In the genomic region with DNA sequence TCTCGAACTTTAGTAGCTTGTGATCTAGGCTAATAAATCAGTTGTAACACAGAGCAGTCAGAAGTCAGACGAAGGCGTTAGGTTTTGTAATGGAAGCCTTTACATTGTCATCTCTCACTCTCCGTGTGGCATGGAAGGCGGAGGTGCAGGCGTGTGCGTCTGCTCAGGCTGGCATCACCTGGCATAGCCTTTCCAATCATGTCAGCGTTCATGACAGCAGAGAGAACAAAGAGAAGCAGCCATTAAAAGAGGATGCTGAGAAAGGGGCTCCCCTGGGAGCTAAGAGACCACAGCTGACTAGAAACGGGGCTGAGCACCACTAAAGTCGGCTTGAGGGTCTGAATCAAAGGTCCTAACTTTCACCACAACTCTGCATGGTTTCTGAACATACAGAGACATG, we compare ENCODE assay signal across 18 mouse cellular contexts.
"Had no signal": no experiment of that assay in that cellular context is flagged by ENCODE, and none has a peak within 500 bp of the region (broad histone marks: within the 10 kb centered on the region; RNA-seq: fewer than 3 reads in every experiment).

No protein-coding gene starts in this region.

- ATAC-seq: intestine, postnatal 0 days; midbrain, embryonic 16.5 days had no signal

- H3K9me3 ChIP-seq: liver, embryonic 13.5 days; stomach, embryonic 15.5 days had no signal

- H3K4me2 ChIP-seq: liver, embryonic 13.5 days; stomach, embryonic 15.5 days had no signal

- H3K4me3 ChIP-seq: layer of hippocampus, adult 2 months; left cerebral cortex, adult 2 months; liver, embryonic 13.5 days; myocyte; stomach, embryonic 15.5 days had no signal

- H3K9ac ChIP-seq: liver, embryonic 13.5 days; stomach, embryonic 15.5 days had no signal

- DNase-seq: kidney, adult 2 months; kidney, postnatal 25 days; layer of hippocampus, postnatal 36 days; liver, embryonic 13.5 days; lung, adult 2 months; lung, postnatal 14 days; right cerebral cortex, adult 18-20 months; right cerebral cortex, postnatal 14 days; right cerebral cortex, postnatal 4 days; thymus, postnatal 25 days had no signal

- H3K27ac ChIP-seq: kidney, postnatal 0 days; layer of hippocampus, adult 2 months; left cerebral cortex, adult 2 months; liver, embryonic 13.5 days; macrophage; stomach, embryonic 15.5 days had no signal

- H3K4me1 ChIP-seq: liver, embryonic 13.5 days; stomach, embryonic 15.5 days had no signal

- H3K27me3 ChIP-seq: liver, embryonic 13.5 days; stomach, embryonic 15.5 days had no signal
